Mouse (Mus musculus) cortical plate, adult 2 months (tissue): ENCODE measurements around the gene Grb14.

ENCODE experiments used
- CTCF ChIP-seq: fragments of 200-500 bp; IDR thresholded peaks from 2 replicates; pipeline ENCODE4 v1.5.1; 2011; ENCODE audit warnings: mild to moderate bottlenecking, control low read depth, low read length; ENCODE audit not compliant: insufficient read depth; ENCODE audit errors: extremely low read depth
- POLR2A ChIP-seq: fragments of 200-500 bp; IDR thresholded peaks from 2 replicates; pipeline ENCODE4 v1.6.1; 2011; ENCODE audit warnings: mild to moderate bottlenecking, low read length, control low read depth; ENCODE audit not compliant: insufficient read depth; ENCODE audit errors: extremely low read depth

GRCm38 (mm10) chr2:64887098-64887757 lies 137.6 kb downstream of the Grb14 start:
- TF ChIP-seq POLR2A (no peak), CTCF (no peak)
